Comparison of ENCODE assay signal across 25 mouse cellular contexts in the genomic region with DNA sequence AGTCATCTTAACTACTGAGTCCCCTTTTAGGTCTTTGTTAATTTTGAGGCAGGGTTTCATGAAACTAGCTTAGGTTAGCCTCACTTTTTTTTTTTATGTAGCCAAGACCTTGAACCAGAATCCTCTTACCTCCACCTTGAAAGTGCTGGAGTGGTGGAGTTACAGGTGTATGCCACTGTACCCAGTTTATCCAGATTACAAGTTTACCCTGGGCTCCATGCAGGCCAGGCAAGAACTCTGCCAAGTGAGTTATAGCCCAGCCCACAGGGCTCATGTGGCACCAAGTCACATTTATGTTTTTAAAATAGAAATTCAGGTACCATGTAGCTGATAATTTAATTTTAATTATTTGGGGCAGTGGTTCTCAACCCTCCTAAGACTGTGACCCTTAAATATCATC. TPM values are rescaled to one million over a fixed set of nuclear protein-coding genes. Genes with fewer than 3 reads are reported as not detected.
A peak's percentile ranks its signal among the peaks of the same experiment; 100 is the strongest.
DNase-seq lines count a peak whose midpoint lies in the region; ATAC-seq lines count a peak whose summit lies in the region.
"Had no signal": no experiment of that assay in that cellular context is flagged by ENCODE, and none has a peak within 500 bp of the region (broad histone marks: within the 10 kb centered on the region; RNA-seq: fewer than 3 reads in every experiment).

No protein-coding gene starts in this region.

- H3K4me2 ChIP-seq in heart, embryonic 15.5 days: no peak overlapping the region
- no peak overlapping the region for H3K4me2 ChIP-seq in hindbrain, embryonic 11.5 days (replicated peaks; ENCODE audit: low read depth, low read length)
- no peak overlapping the region for H3K4me2 ChIP-seq in hindbrain, embryonic 12.5 days (replicated peaks)
- H3K4me2 ChIP-seq: forebrain, embryonic 13.5 days; hindbrain, embryonic 15.5 days; intestine, embryonic 15.5 days had no signal

- DNase-seq in heart, adult 11 months: peak; percentile 91
- no peak for DNase-seq in heart, adult 9 months (ENCODE audit: low spot score in 2 of 2)
- DNase-seq in heart, postnatal 14 days: no peak
- no peak for DNase-seq in hindbrain, embryonic 11.5 days (ENCODE audit: low spot score)

- ATAC-seq in heart, embryonic 15.5 days (replicated peaks; ENCODE audit: insufficient number of reproducible peaks, insufficient read depth, low FRiP score, low read depth): no peak
- ATAC-seq in hindbrain, embryonic 11.5 days (ENCODE audit: low FRiP score): peak; percentile 26; the same call in 1 of the 2 replicates
- no peak for ATAC-seq in hindbrain, embryonic 12.5 days (ENCODE audit: low FRiP score)
- ATAC-seq: Patski had no signal

- peaks cover 5% of the 10 kb centered on the region; the same call in 1 of the 2 replicates for H3K36me3 ChIP-seq in heart, embryonic 15.5 days
- 0 out of 2 replicates have a peak, but pooled peaks cover 3% of the 10 kb centered on the region for H3K36me3 ChIP-seq in hindbrain, embryonic 11.5 days (ENCODE audit: control insufficient read depth, insufficient read depth, low read length)
- H3K36me3 ChIP-seq in hindbrain, embryonic 12.5 days: no peaks in the 10 kb centered on the region
- H3K36me3 ChIP-seq: hindbrain, embryonic 15.5 days; intestine, embryonic 15.5 days had no signal

- no peaks in the 10 kb centered on the region for H3K9me3 ChIP-seq in heart, embryonic 15.5 days (replicated peaks)
- no peaks in the 10 kb centered on the region for H3K9me3 ChIP-seq in hindbrain, embryonic 11.5 days (ENCODE audit: control insufficient read depth, low read length)
- H3K9me3 ChIP-seq in hindbrain, embryonic 12.5 days (replicated peaks): no peaks in the 10 kb centered on the region
- H3K9me3 ChIP-seq: forebrain, embryonic 10.5 days; forebrain, embryonic 13.5 days; G1E; heart, embryonic 10.5 days; hindbrain, embryonic 10.5 days; hindbrain, embryonic 15.5 days; intestine, embryonic 15.5 days had no signal

- H3K27ac ChIP-seq in heart, embryonic 15.5 days: peak overlapping the region; percentile 54
- no peak overlapping the region for H3K27ac ChIP-seq in hindbrain, embryonic 11.5 days (ENCODE audit: low read depth, low read length)
- H3K27ac ChIP-seq in hindbrain, embryonic 12.5 days: no peak overlapping the region
- H3K27ac ChIP-seq: forebrain, embryonic 10.5 days; forebrain, embryonic 13.5 days; hindbrain, embryonic 10.5 days; hindbrain, embryonic 15.5 days; intestine, embryonic 15.5 days had no signal

- H3K9ac ChIP-seq in heart, embryonic 15.5 days: no peak overlapping the region
- no peak overlapping the region for H3K9ac ChIP-seq in hindbrain, embryonic 11.5 days (ENCODE audit: low read depth, low read length)
- H3K9ac ChIP-seq in hindbrain, embryonic 12.5 days: no peak overlapping the region
- H3K9ac ChIP-seq: forebrain, embryonic 13.5 days; hindbrain, embryonic 15.5 days; intestine, embryonic 15.5 days had no signal

- no peaks in the 10 kb centered on the region for H3K27me3 ChIP-seq in heart, embryonic 15.5 days
- no peaks in the 10 kb centered on the region for H3K27me3 ChIP-seq in hindbrain, embryonic 11.5 days (ENCODE audit: control insufficient read depth, insufficient read depth, low read length)
- H3K27me3 ChIP-seq in hindbrain, embryonic 12.5 days: 0 out of 2 replicates have a peak, but pooled peaks cover 4% of the 10 kb centered on the region
- H3K27me3 ChIP-seq: CH12.LX; forebrain, embryonic 13.5 days; hindbrain, embryonic 15.5 days; intestine, embryonic 15.5 days; Patski had no signal

- H3K4me3 ChIP-seq in heart, embryonic 15.5 days: no peak overlapping the region
- no peak overlapping the region for H3K4me3 ChIP-seq in hindbrain, embryonic 11.5 days (ENCODE audit: low read depth, low read length)
- no peak overlapping the region for H3K4me3 ChIP-seq in hindbrain, embryonic 12.5 days
- H3K4me3 ChIP-seq: forebrain, embryonic 10.5 days; forebrain, embryonic 13.5 days; heart, embryonic 10.5 days; hindbrain, embryonic 10.5 days; hindbrain, embryonic 15.5 days; intestine, embryonic 15.5 days had no signal

- intact Hi-C loops in heart, postnatal 14 days (cut with DNase I): no loop called here

- H3K4me1 ChIP-seq in heart, embryonic 15.5 days (replicated peaks): peaks cover 16% of the 10 kb centered on the region
- no peaks in the 10 kb centered on the region for H3K4me1 ChIP-seq in hindbrain, embryonic 11.5 days (replicated peaks; ENCODE audit: control insufficient read depth, insufficient read depth, low read length)
- no peaks in the 10 kb centered on the region for H3K4me1 ChIP-seq in hindbrain, embryonic 12.5 days
- H3K4me1 ChIP-seq: forebrain, embryonic 10.5 days; forebrain, embryonic 13.5 days; hindbrain, embryonic 10.5 days; hindbrain, embryonic 15.5 days; intestine, embryonic 15.5 days had no signal

RNA-seq across cellular contexts. Expression of gene Ap1m1, which starts 21.6 kb away (rescaled TPM):
- 96.3 and 113 TPM in 2 replicates for polyA plus RNA-seq in heart, embryonic 15.5 days (2015; fragmentation: Nextera tagmentation; extraction: Ambion mirVana)
- 10 to 100 TPM; 53.2 to 53.4 TPM for total RNA-seq in heart, postnatal 14 days (2021)
- 174 and 175 TPM in 2 replicates for polyA plus RNA-seq in hindbrain, embryonic 11.5 days (2014; fragmentation: Nextera tagmentation; extraction: Ambion mirVana)
- polyA plus RNA-seq in hindbrain, embryonic 12.5 days (2016; fragmentation: Nextera tagmentation; extraction: Ambion mirVana): 194 and 197 TPM in 2 replicates

RNA-seq across cellular contexts. Expression of gene Fam32a, which starts 41.9 kb away (rescaled TPM):
- polyA plus RNA-seq in heart, embryonic 15.5 days (2015; fragmentation: Nextera tagmentation; extraction: Ambion mirVana): 41.0 and 45.6 TPM in 2 replicates
- 10 to 100 TPM; 21.4 to 24.4 TPM for total RNA-seq in heart, postnatal 14 days (2021)
- 75.9 and 78.9 TPM in 2 replicates for polyA plus RNA-seq in hindbrain, embryonic 11.5 days (2014; fragmentation: Nextera tagmentation; extraction: Ambion mirVana)
- 85.6 and 94.3 TPM in 2 replicates for polyA plus RNA-seq in hindbrain, embryonic 12.5 days (2016; fragmentation: Nextera tagmentation; extraction: Ambion mirVana)

RNA-seq across cellular contexts. Expression of gene Gm10282, which starts 43.6 kb away (rescaled TPM):
- polyA plus RNA-seq in heart, embryonic 15.5 days (2015; fragmentation: Nextera tagmentation; extraction: Ambion mirVana): 14.8 and 15.9 TPM in 2 replicates
- total RNA-seq in heart, postnatal 14 days (2021): 1 to 10 TPM; 9.7 TPM
- polyA plus RNA-seq in hindbrain, embryonic 11.5 days (2014; fragmentation: Nextera tagmentation; extraction: Ambion mirVana): 32.2 and 35.1 TPM in 2 replicates
- 19.1 and 21.2 TPM in 2 replicates for polyA plus RNA-seq in hindbrain, embryonic 12.5 days (2016; fragmentation: Nextera tagmentation; extraction: Ambion mirVana)

RNA-seq across cellular contexts. Expression of gene Gm11034, which starts 48.0 kb away (rescaled TPM):
- polyA plus RNA-seq in heart, embryonic 15.5 days (2015; fragmentation: Nextera tagmentation; extraction: Ambion mirVana): not detected in 2 replicates
- total RNA-seq in heart, postnatal 14 days (2021): not detected
- not detected in 2 replicates for polyA plus RNA-seq in hindbrain, embryonic 11.5 days (2014; fragmentation: Nextera tagmentation; extraction: Ambion mirVana)
- not detected in 2 replicates for polyA plus RNA-seq in hindbrain, embryonic 12.5 days (2016; fragmentation: Nextera tagmentation; extraction: Ambion mirVana)
- total RNA-seq: adrenal gland, adult 18-20 months; adrenal gland, postnatal 10 days; adrenal gland, postnatal 36 days; CH12.LX; G1E; gastrocnemius, adult 18-20 months; gastrocnemius, postnatal 25 days; heart, postnatal 25 days had no signal
- polyA plus RNA-seq: embryonic facial prominence, embryonic 11.5 days; embryonic facial prominence, embryonic 14.5 days; forebrain, embryonic 10.5 days; forebrain, embryonic 13.5 days; forebrain, embryonic 16.5 days; G1E; gonadal fat pad, adult 2 months; heart, embryonic 10.5 days; hindbrain, embryonic 10.5 days; hindbrain, embryonic 15.5 days; intestine, embryonic 15.5 days; Patski had no signal

RNA-seq across cellular contexts. Expression of gene Cib3, which starts 48.8 kb away (rescaled TPM):
- not detected in 2 replicates for polyA plus RNA-seq in heart, embryonic 15.5 days (2015; fragmentation: Nextera tagmentation; extraction: Ambion mirVana)
- not detected for total RNA-seq in heart, postnatal 14 days (2021)
- not detected in 2 replicates for polyA plus RNA-seq in hindbrain, embryonic 11.5 days (2014; fragmentation: Nextera tagmentation; extraction: Ambion mirVana)
- not detected in 2 replicates for polyA plus RNA-seq in hindbrain, embryonic 12.5 days (2016; fragmentation: Nextera tagmentation; extraction: Ambion mirVana)
- total RNA-seq: adrenal gland, adult 18-20 months; adrenal gland, postnatal 10 days; CH12.LX; G1E; gastrocnemius, adult 18-20 months; gastrocnemius, postnatal 25 days had no signal
- polyA plus RNA-seq: embryonic facial prominence, embryonic 11.5 days; embryonic facial prominence, embryonic 14.5 days; forebrain, embryonic 10.5 days; forebrain, embryonic 13.5 days; forebrain, embryonic 16.5 days; G1E; heart, embryonic 10.5 days; hindbrain, embryonic 10.5 days; hindbrain, embryonic 15.5 days; intestine, embryonic 15.5 days; Patski had no signal
